Mouse (Mus musculus): ENCODE data around the gene BC030867.

The BC030867 gene

DNA sequence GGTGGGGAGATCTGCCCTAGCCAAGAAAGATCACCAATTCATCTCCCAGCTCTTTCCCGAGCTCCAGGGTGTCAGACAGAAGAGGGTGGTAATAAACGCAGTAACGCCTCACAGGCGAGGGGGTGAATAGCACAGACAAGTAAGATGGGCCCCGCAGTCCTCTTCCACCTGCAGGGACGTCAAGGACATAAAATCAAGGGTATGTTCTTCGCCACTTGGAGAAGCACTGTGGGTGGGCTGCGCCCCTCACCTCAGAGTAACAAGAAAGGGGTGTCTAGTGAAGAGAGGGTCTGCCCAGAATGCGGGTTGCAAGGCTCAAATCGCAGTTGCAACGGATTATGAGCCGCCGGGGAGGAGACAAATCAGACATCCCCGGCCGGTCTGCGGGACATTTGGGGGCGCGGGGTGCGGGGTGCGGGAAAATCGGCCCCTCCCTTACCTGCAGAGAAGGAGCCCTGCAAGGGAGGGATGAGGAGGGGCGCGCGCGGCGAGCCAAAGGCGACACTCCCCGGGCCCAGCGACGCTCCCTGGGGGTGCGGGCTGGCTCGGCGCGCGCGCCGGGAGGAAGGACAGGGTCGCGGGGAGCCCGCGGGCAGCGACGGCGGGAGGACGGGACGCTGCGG, 19.2 kb upstream of the BC030867 start:
- no peak for TF ChIP-seq GATA4 (IDR thresholded peaks at IDR 0.05; ENCODE audit: insufficient replicate concordance, low read length)

DNA sequence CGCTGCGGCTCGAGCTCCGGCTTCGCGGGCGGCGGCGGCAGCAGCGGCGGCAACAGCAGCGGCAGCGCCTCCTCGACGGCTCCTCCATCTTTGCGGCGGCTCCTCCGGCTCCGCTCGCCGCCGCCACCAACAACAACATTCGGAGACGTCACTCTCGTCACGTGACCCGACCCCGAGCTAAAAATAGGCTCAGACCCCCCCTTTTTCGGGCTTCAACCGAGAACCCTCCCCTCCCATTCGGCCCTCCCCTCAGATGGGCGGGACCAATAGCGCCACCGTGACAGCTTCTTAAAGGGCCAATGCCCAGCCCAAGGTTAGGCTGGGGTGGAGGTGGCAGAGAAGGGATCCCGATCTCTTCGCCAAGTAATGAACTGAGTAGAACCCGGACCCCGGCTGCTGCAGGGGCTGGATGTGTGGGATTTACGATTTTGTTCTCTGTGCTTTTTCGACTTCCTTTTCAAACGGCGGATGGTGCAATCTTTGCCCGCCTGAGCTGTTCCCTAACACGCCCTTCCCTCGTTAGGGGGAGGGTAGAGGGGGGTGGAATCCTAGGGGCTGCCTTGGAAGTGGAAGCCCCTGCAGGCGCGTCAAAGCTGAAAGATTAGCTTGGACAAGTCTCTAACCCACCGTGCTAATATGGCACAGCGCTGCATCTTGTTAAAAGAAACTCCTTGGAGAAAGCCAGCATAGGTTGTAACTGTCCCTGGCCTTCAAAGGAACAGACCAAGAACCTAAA, 18.5 kb upstream of the BC030867 start, which contains the start of gene Hdac5:
Gene Hdac5 (minus strand): TSS at position 161 of the 736 bp plus-strand sequence.
- no peak for TF ChIP-seq GATA4 (IDR thresholded peaks at IDR 0.05; ENCODE audit: insufficient replicate concordance, low read length)

DNA sequence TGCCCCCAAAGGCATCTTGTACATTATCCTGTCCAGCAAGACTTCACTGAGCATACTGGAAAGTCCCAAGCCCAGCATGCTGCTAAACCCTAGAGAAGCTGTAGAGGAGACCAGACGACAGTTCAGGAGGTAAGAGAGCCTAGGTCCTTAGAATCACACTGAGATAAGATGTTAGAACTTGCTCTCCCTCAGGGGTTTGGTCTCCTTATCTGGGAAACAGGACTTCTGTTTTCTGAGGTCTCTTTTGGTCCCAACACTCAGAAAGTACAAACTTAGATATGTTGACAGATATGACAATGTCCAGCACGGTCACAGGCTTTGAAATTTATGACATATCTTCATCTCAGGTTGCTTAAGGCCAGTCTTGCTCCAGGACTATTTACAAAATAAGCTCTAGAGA, 12.7 kb upstream of the BC030867 start:
- TF ChIP-seq GATA4 (IDR thresholded peaks at IDR 0.05; ENCODE audit: insufficient replicate concordance, low read length): no peak

DNA sequence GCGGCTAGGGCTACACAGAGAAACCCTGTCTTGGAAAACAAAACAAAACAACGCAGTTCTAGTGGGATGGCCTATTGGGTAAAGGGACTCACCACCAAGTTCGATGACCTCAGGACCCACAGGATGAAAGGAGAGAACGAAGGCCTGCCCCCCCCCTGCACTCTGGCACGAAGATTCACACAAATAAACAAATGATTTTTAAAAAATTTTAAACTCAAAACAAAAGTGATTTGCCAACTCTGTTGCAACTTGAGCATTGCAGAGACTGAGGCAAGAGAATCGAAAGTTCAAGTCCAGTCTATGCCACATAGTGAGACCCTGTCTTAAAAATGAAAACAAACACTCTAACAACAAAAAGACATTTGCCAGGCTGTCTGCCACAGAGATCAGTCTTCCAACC, 8.0 kb upstream of the BC030867 start:
- no peak for TF ChIP-seq GATA4 (IDR thresholded peaks at IDR 0.05; ENCODE audit: insufficient replicate concordance, low read length)

DNA sequence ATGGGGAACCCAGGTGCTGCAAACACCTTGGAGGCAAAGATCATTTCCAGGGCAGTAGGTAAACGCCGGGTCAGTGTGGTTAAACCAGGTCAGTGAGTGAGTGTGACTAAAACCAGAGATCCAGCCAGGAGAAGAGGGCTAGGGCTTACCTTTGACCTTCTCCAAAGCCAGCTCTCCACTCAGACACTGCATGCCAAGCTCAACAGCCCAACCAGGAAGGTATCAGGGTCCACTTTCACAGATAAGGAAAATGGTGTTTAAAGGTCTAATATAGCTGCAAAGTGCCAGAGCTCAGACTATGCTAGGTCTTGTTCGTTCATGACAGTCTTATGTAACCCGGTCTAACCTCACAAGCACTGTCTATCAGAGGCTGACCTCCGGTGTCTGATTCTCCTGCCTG, 7.4 kb upstream of the BC030867 start:
- TF ChIP-seq GATA4 (IDR thresholded peaks at IDR 0.05; ENCODE audit: insufficient replicate concordance, low read length): peak; percentile 99

DNA sequence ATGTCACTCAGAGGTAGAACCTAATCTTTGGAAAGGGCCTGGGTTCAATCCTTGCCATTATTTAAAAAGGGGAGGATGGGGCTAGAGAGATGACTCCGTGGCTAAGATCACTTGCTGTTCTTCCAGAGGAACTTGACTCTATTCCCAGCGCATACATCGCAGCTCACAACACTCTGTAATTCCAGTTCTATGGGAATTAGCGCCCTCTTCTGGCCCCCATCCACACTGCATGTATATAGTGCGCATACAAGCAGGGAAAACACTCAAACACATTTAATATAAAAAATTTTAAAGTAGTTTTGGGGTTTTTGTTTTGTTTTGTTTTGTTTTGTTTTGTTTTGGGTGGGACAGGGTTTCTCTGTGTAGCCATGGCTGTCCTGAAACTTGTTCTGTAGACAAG, 6.8 kb upstream of the BC030867 start:
- TF ChIP-seq GATA4 (IDR thresholded peaks at IDR 0.05; ENCODE audit: insufficient replicate concordance, low read length): no peak

DNA sequence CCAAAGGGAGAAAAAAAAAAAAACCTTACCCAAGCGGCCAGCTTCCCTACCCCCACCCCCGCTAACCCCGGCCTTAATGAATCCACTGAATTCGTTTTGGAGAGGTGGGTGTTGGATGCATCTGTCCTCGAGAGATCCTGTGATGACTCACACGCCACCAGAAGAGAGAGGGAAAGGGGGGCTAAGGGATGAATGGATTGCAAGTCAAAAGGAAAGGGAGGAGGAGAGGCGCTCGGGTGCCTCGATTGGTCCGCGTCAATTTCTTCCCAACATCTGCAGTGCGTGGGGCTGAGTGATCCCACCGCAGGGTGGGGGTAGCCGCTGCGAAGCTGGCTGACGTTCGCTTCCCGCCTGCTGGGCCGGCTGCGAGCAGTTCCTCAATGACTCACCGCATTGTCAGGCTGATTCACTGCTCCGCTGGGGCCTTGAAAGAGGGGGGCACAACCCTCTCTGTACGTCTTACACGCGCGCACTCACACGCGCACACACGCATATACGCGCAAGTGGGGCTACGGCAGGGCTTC, 3.7 kb upstream of the BC030867 start:
- no peak for TF ChIP-seq GATA4 (IDR thresholded peaks at IDR 0.05; ENCODE audit: insufficient replicate concordance, low read length)

DNA sequence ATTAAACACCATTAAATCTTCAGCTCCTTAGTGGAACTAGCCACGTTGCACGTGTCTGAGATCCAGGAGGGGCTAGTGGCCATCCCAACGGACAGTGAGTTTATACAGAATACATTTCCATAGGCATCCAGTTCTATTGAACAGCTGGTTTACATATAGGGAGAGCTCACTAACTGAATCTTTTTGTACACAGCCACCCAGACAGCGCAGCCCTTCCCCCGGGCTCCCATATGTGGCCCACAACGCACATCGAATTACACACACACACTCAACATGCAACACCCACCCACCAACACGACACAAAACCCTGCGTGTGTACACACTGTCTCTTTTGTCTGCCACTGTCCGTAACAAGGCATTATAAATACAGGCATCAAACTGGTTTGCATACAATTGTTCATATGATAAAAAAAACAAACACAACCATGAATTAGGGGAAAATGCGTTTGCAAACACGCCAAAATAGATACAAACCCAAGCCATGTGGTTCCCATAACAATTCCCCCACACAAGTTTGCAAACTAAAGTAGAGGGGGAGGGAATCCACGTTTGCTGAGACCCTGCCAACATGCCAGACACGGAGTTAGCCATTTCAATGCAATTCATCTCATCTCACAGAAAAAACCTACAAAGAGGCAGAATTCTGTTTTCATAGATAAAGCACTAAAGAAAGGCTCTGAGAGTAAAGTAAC, 3.0 kb upstream of the BC030867 start:
- TF ChIP-seq GATA4 (IDR thresholded peaks at IDR 0.05; ENCODE audit: insufficient replicate concordance, low read length): no peak

DNA sequence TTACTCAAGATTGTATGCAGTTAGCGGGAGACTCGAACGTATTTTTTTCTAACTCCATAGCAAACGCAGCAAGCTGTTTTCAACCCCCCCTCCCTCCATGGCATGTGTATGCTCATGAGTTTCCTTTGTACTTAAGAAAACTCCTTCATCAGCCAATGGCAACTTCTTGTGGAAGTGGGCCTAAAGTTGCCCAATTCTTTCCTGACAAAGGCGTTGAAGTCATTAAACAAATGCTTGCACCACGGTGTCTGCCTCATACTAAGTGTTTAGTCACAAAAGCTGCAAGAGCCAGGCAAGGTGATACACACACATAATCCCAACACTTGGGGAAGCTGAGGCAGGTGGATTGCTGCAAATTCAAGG, 2.4 kb upstream of the BC030867 start:
- no peak for TF ChIP-seq GATA4 (IDR thresholded peaks at IDR 0.05; ENCODE audit: insufficient replicate concordance, low read length)

DNA sequence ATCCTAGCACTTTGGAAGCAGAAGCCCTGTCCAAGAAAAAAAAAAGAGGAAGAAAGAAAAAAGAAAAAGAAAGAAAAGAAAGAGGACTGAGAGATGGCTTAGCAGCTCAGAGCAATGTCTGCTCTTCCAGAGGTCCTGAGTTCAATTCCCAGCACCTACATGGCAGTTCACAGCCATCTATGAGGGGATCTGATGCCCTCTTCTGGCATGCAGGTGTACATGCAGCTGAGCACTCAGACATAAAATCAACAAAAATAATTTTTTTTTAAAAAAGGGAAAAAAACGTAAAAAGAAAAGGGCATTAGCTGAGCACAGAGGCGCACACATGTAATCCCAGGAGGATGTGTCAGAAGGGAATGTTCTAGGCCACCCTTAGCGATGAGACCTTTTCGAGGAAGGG, 1.8 kb upstream of the BC030867 start:
- TF ChIP-seq GATA4 (IDR thresholded peaks at IDR 0.05; ENCODE audit: insufficient replicate concordance, low read length): no peak

DNA sequence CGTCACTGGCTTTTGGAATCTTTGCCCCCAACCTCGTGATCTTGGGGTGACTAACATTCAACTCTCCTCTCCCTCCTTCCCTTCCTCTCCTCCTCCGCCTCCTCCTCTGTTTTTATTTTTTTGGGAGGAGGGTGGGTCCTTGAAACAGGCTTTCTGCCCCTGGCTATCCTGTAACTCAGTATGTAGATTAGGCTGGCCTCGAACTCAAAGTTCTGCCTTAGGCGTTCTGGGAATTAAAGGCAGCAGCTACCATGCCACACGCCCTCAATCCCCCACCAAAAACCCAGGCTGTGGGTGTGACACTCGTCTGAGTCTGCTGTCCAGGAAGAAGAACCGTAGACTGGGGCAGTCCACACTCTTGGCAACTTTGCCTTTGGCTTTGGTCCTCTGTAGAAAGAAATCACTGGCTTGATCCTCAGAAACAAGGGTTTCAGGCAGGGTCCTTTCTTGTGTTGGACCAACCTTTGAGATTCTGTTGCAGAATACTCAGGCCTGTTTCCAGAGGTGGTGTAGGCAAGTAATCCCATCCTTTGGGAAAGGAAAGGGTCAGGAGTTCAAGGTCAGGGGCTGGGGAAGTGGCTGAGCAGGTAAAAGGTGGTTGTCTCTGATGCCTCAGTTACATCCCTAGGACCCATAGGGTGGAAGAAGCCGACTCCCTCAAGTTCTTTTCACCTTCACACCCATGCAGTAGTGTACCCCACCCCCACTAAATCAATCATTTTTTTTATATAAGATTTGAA, 839 bp downstream of the BC030867 start:
- no peak for TF ChIP-seq GATA4 (IDR thresholded peaks at IDR 0.05; ENCODE audit: insufficient replicate concordance, low read length)

DNA sequence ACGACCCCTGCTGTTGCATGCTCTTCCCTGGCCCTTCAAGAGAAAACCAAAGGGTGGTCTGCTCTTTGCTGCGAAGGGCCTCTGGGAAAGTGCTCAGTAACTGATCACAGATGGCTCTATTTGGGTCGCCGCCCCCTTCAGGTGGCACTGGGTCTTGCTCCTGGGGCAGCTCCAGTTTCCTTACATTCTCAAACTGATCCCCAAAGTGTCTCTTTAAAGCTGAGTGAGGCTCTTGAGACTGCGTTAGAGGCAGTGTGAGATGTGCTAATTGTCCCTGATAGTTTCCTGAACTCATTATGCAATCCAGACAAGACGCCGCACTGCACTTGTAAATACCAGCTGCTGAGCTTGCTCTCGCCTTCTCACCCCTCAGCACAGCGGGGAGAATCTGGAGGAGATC, 8.8 kb downstream of the BC030867 start:
- no peak for TF ChIP-seq GATA4 (IDR thresholded peaks at IDR 0.05; ENCODE audit: insufficient replicate concordance, low read length)

DNA sequence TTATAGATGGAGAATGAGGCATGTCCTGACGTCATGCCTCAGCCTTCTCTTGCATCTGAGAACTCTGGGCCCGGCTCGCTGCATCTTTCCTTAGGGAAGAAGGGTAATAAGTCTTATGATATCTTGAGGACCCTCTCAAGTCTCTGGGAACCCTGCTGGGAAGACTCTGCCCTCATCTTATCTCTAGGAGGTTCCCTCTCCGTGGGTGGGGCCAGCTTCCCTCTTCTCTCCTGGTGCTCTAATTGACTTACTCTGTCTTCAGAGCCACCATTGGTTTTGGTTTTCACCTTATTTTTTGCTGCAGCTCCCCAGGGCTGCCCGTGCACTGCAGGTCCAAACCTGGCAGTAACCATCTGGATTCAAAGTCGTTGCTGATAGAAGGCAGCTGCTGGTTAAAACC, 9.4 kb downstream of the BC030867 start:
- TF ChIP-seq GATA4 (IDR thresholded peaks at IDR 0.05; ENCODE audit: insufficient replicate concordance, low read length): no peak

DNA sequence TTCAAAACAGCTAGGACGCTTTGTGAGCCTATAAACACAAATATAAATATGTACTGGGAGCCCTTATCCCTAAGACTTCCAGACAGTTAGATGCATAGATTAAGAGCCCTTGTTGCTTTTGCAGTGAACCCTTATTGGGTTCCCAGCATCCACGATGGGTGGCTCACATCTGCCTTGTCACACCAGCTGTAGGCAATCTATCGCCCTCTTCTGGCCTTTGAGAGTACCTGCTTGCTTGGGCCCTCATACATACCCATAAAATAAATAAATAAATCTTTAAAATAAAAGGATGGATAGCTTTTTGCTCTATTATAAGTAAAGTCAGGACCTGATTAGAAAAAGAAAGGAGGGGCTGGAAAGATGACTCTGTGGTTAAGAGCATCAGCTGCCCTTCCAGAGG, 9.8 kb downstream of the BC030867 start:
- TF ChIP-seq GATA4 (IDR thresholded peaks at IDR 0.05; ENCODE audit: insufficient replicate concordance, low read length): no peak

DNA sequence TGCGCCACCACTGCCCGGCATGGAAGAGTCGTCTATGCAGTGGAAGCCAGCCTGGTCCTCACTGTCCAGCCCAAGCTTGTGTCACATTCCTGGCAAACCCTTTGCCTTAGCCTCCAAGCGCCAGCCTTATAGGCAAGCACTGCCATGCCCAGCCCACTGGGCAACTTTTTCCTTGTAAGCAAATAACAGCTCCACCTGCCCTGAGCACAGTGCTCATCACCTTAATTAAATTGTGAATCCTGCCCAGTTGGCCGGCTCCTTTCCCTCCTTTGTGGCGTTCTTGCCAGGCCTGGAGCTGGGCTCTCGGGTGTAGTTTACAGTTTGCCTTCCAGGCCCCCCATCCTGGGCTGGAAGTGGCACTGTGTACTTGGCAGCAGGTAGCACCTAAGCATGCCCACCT, 14.5 kb downstream of the BC030867 start:
- TF ChIP-seq GATA4 (IDR thresholded peaks at IDR 0.05; ENCODE audit: insufficient replicate concordance, low read length): no peak

Data from liver, adult (tissue).